Mouse (Mus musculus) kidney, adult 2 months (tissue): ENCODE measurements at regions not wholly inside any gene's neighbourhood (a gene's known extent, or its start where the extent isn't known, plus 50 kb on each side); places are given as distances from the start of the nearest gene placed in this dataset.
"Not testable (repeated sequence)": the region's sequence is repeated elsewhere in the genome, so short reads cannot be mapped to it uniquely, and the experiment has no call there.

Experiments
- CTCF ChIP-seq: fragments of 200-500 bp; conservative IDR thresholded peaks from 2 replicates; pipeline ENCODE4 v1.5.1; 2011; ENCODE audit warnings: low read depth, mild to moderate bottlenecking, control low read depth, low read length, moderate library complexity, mixed read lengths; ENCODE audit not compliant: insufficient read depth, insufficient read length
- POLR2A ChIP-seq: fragments of 200-500 bp; IDR thresholded peaks from one replicate; pipeline ENCODE4 v1.6.1; 2011; ENCODE audit warnings: low read depth, low read length, control low read depth

GRCm38 (mm10) chr11:52483534-52483933, 87.3 kb downstream of the 9530068E07Rik start:
- TF ChIP-seq CTCF, POLR2A: not testable (repeated sequence)
